ENCODE assay signal across 8 mouse cellular contexts in genomic region chr12:86421490-86421904, GRCm38 (mm10).
DNase-seq lines count a peak whose midpoint lies in the region; ATAC-seq lines count a peak whose summit lies in the region.

No protein-coding gene starts in this region.

- peaks cover 12% of the 10 kb centered on the region for H3K4me1 ChIP-seq in intestine, embryonic 14.5 days (replicated peaks; ENCODE audit: control insufficient read depth, insufficient read depth, low read length)
- peaks cover 20% of the 10 kb centered on the region for H3K4me1 ChIP-seq in midbrain, embryonic 10.5 days
- peaks cover 17% of the 10 kb centered on the region for H3K4me1 ChIP-seq in stomach, embryonic 15.5 days

- H3K27ac ChIP-seq in intestine, embryonic 14.5 days (ENCODE audit: low read depth), result no peak overlapping the region
- H3K27ac ChIP-seq in midbrain, embryonic 10.5 days (replicated peaks), result no peak overlapping the region; the same call in 1 of the 2 replicates
- no peak overlapping the region for H3K27ac ChIP-seq in stomach, embryonic 15.5 days

- peak; percentile 36; the same call in 1 of the 2 replicates for ATAC-seq in intestine, embryonic 14.5 days (replicated peaks; ENCODE audit: low FRiP score, low TSS enrichment, low read depth)
- peak; percentile 65; the same call in 1 of the 2 replicates for ATAC-seq in stomach, embryonic 15.5 days (ENCODE audit: insufficient read depth, low FRiP score, low read depth)

- H3K4me3 ChIP-seq in intestine, embryonic 14.5 days (ENCODE audit: low read depth, low read length), result peak overlapping the region; percentile 40
- peak overlapping the region; percentile 59 for H3K4me3 ChIP-seq in midbrain, embryonic 10.5 days
- peak overlapping the region; percentile 48 for H3K4me3 ChIP-seq in stomach, embryonic 15.5 days (replicated peaks)

- H3K4me2 ChIP-seq in intestine, embryonic 14.5 days (ENCODE audit: low read length), result peak overlapping the region; percentile 71
- H3K4me2 ChIP-seq in stomach, embryonic 15.5 days, result peak overlapping the region; percentile 84

- no peaks in the 10 kb centered on the region for H3K36me3 ChIP-seq in intestine, embryonic 14.5 days (ENCODE audit: control insufficient read depth, insufficient read depth, low read length)
- H3K36me3 ChIP-seq in midbrain, embryonic 10.5 days, result no peaks in the 10 kb centered on the region
- no peaks in the 10 kb centered on the region for H3K36me3 ChIP-seq in stomach, embryonic 15.5 days

- no peaks in the 10 kb centered on the region for H3K9me3 ChIP-seq in intestine, embryonic 14.5 days (ENCODE audit: control insufficient read depth, low read length)
- H3K9me3 ChIP-seq in midbrain, embryonic 10.5 days (replicated peaks), result no peaks in the 10 kb centered on the region
- no peaks in the 10 kb centered on the region for H3K9me3 ChIP-seq in stomach, embryonic 15.5 days

- 1% methylated on average over 37 of the region's 37 CpGs for WGBS in intestine, embryonic 14.5 days
- whole genome bisulfite sequencing in midbrain, embryonic 10.5 days, result 1% methylated on average over 37 of the region's 37 CpGs
- under 1% methylated on average over 37 of the region's 37 CpGs for WGBS in stomach, embryonic 15.5 days

- peak; percentile 66 for DNase-seq in ZHBTc4 (ENCODE audit: low read depth, low spot score)
- DNase-seq in cerebellum, adult 9-11 months, result peak; percentile 70
- DNase-seq in frontal cortex, postnatal 14 days (ENCODE audit: low spot score in 2 of 2), result peak; percentile 8 to 20
- peak; percentile 58 for DNase-seq in intestine, embryonic 14.5 days (ENCODE audit: low spot score)
- DNase-seq in left cerebral cortex, adult 18-20 months (ENCODE audit: low spot score in 2 of 2), result peak; percentile 26 to 45
- peak; percentile 64 for DNase-seq in midbrain, embryonic 10.5 days (ENCODE audit: low spot score)
- no peak for DNase-seq in thymus, postnatal 25 days

- H3K27me3 ChIP-seq in intestine, embryonic 14.5 days (replicated peaks; ENCODE audit: control insufficient read depth, insufficient read depth, low read length), result peaks cover 86% of the 10 kb centered on the region
- peaks cover 84% of the 10 kb centered on the region for H3K27me3 ChIP-seq in midbrain, embryonic 10.5 days (ENCODE audit: low read depth, poor library complexity, severe bottlenecking)
- H3K27me3 ChIP-seq in stomach, embryonic 15.5 days (replicated peaks), result peaks cover 69% of the 10 kb centered on the region

- no peak overlapping the region for H3K9ac ChIP-seq in intestine, embryonic 14.5 days (ENCODE audit: low read length)
- no peak overlapping the region for H3K9ac ChIP-seq in stomach, embryonic 15.5 days
